Mouse (Mus musculus): ENCODE measurements around the gene Olfr282. TPM values are rescaled to one million over a fixed set of nuclear protein-coding genes. Genes with fewer than 3 reads are reported as not detected.
"Not testable (repeated sequence)": the region's sequence is repeated elsewhere in the genome, so short reads cannot be mapped to it uniquely, and the experiment has no call there.

Gene Olfr282
- polyA plus RNA-seq (2012; fragmentation: generic; extraction: Trizol) = not detected

GRCm38 (mm10) chr15:98430925-98431324 is at the start of gene Olfr282:
Gene Olfr282, plus strand, starts transcription at chr15:98431225.
- not testable (repeated sequence) for H3K79me2 ChIP-seq (ENCODE audit: control insufficient read depth, insufficient read depth); H3ac ChIP-seq (ENCODE audit: control insufficient read depth, insufficient read length); H3K4me3 ChIP-seq; H3K4me2 ChIP-seq (ENCODE audit: low read depth); H3K36me3 ChIP-seq (ENCODE audit: control insufficient read depth, insufficient read depth)
- peaks cover 19% of the 10 kb centered on the region for H3K27me3 ChIP-seq (ENCODE audit: control insufficient read depth, insufficient read depth, insufficient read length)

DNA sequence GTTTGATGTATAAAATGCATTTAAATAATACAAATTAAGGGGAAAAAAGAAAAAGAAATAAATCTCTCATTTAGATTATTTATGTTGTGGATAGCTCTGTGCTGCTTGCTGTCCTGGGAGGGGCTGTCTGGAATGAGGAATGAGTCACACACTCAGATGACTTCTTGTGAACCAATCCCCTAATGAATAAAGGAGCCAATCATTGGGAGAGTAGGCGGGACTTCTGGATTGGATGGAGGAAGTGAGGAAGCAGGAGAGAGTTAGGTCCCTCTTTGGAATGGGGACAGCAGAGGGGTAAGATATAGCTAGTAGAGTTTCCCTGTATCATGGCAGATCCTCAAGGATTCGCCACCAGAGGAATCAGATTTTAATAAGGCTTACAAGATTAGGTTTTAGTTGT is 43.4 kb upstream of the Olfr282 start:
- Histone ChIP-seq H3ac (ENCODE audit: control insufficient read depth, insufficient read length) (no peak overlapping the region), H3K79me2 (ENCODE audit: control insufficient read depth, insufficient read depth) (no peaks in the 10 kb centered on the region), H3K36me3 (ENCODE audit: control insufficient read depth, insufficient read depth) (no peaks in the 10 kb centered on the region), H3K4me3 (no peak overlapping the region), H3K4me2 (ENCODE audit: low read depth) (peak overlapping the region; percentile 31), H3K27me3 (ENCODE audit: control insufficient read depth, insufficient read depth, insufficient read length) (peaks cover 8% of the 10 kb centered on the region)
- TF ChIP-seq MAX (IDR thresholded peaks at IDR 0.05; ENCODE audit: low read depth) (no peak), TCF3 (IDR thresholded peaks at IDR 0.05; ENCODE audit: insufficient read length, low read depth) (no peak), TCF12 (IDR thresholded peaks at IDR 0.05; ENCODE audit: insufficient read depth, poor library complexity, severe bottlenecking) (no peak)

DNA sequence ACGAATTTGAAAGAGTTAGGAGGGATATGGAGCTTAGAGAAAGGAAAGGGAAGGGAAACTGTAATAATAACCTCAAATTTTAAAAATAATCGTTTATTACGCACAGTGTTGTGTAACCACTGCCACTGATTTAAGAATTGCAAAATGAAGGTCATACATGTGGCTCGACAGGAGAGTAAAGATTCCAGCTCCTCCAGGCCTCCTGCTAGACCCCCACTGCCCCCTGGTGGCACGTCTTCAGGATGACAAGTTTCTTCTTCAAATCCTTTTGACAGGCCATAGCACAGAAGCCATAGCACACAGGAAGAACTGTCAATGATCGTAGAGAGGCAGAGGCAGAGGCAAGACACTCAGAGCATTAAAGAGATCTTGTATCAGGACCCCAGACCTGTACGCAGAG is 41.2 kb upstream of the Olfr282 start:
- no peak overlapping the region for H3ac ChIP-seq (ENCODE audit: control insufficient read depth, insufficient read length)
- no peaks in the 10 kb centered on the region for H3K27me3 ChIP-seq (ENCODE audit: control insufficient read depth, insufficient read depth, insufficient read length)
- no peak for TF ChIP-seq TCF12 (IDR thresholded peaks at IDR 0.05; ENCODE audit: insufficient read depth, poor library complexity, severe bottlenecking)
- H3K4me2 ChIP-seq (ENCODE audit: low read depth) = peak overlapping the region; percentile 30
- no peaks in the 10 kb centered on the region for H3K79me2 ChIP-seq (ENCODE audit: control insufficient read depth, insufficient read depth)
- H3K4me3 ChIP-seq = no peak overlapping the region
- no peaks in the 10 kb centered on the region for H3K36me3 ChIP-seq (ENCODE audit: control insufficient read depth, insufficient read depth)

DNA sequence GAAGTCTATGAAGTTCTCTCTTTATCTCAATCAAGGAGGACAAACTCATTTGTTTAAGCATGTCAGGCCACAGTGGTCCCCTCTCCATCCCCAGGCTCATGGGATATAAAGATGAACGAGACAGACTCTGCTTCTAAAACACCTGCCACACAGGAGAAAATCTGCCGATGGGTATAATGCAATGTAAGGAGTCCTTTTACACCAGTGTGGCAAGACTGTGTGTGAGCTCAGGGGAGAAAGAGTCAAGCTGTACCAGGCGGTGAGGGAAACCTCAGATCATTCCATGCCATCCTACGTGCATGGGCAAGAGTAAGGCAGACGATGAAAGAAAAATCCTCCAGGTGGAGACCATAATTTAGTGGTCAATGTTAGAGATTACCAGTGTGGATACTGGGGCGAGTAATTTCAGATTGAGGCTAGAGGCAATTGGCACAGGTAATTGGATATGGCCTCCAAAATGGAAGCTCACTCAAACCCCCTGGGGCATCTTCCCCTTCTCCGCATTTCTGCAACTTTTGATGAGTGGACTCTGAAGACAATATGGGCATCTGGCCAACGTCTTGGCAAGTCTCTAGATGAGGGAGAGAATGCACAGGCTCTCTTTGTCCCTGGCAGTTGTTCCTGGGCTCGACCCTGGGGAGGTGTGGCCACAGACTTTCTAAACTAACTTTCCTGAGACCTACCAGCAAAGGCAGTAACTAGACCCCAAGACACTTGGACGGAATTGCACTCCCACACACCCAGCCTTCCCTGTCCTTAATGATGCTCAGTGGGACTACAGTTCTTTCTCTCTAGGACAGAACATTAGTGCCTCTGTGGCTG is 39.7 kb upstream of the Olfr282 start:
- no peak overlapping the region for H3ac ChIP-seq (ENCODE audit: control insufficient read depth, insufficient read length)
- H3K36me3 ChIP-seq (ENCODE audit: control insufficient read depth, insufficient read depth) = no peaks in the 10 kb centered on the region
- no peak overlapping the region for H3K4me2 ChIP-seq (ENCODE audit: low read depth)
- TF ChIP-seq MYOD1 (IDR thresholded peaks at IDR 0.05; ENCODE audit: control insufficient read depth in 1 of 3, insufficient read length in 2 of 3, low read depth in 2 of 3) (no peak), POLR2A (IDR thresholded peaks at IDR 0.05; ENCODE audit: insufficient read length, low read depth) (no peak), MYOG (IDR thresholded peaks at IDR 0.05; ENCODE audit: control insufficient read depth in 1 of 3, insufficient read depth in 1 of 3, insufficient read length in 2 of 3, low read depth in 2 of 3) (no peak), SRF (IDR thresholded peaks at IDR 0.05; ENCODE audit: control insufficient read depth, insufficient read length, low read depth) (no peak), MAX (IDR thresholded peaks at IDR 0.05; ENCODE audit: low read depth) (no peak), REST (IDR thresholded peaks at IDR 0.05; ENCODE audit: insufficient read depth, insufficient read length) (no peak), E2F4 (IDR thresholded peaks at IDR 0.05; ENCODE audit: insufficient read depth) (no peak), TCF3 (IDR thresholded peaks at IDR 0.05; ENCODE audit: insufficient read length, low read depth) (no peak), USF1 (IDR thresholded peaks at IDR 0.05; ENCODE audit: low read depth) (no peak), TCF12 (IDR thresholded peaks at IDR 0.05; ENCODE audit: insufficient read depth, poor library complexity, severe bottlenecking) (no peak), POLR2AphosphoS2 (IDR thresholded peaks at IDR 0.05; ENCODE audit: insufficient read length, low read depth) (no peak), CEBPB (IDR thresholded peaks at IDR 0.05; ENCODE audit: insufficient read depth, poor library complexity, severe bottlenecking) (no peak)
- H3K4me3 ChIP-seq = no peak overlapping the region
- peaks cover 2% of the 10 kb centered on the region for H3K27me3 ChIP-seq (ENCODE audit: control insufficient read depth, insufficient read depth, insufficient read length)
- H3K79me2 ChIP-seq (ENCODE audit: control insufficient read depth, insufficient read depth) = no peaks in the 10 kb centered on the region

- H3K4me2 ChIP-seq (ENCODE audit: low read depth) = no peak overlapping the region
- H3ac ChIP-seq (ENCODE audit: control insufficient read depth, insufficient read length) = no peak overlapping the region
- H3K27me3 ChIP-seq (ENCODE audit: control insufficient read depth, insufficient read depth, insufficient read length) = peaks cover 5% of the 10 kb centered on the region
- no peaks in the 10 kb centered on the region for H3K36me3 ChIP-seq (ENCODE audit: control insufficient read depth, insufficient read depth)
- TF ChIP-seq TCF3 (IDR thresholded peaks at IDR 0.05; ENCODE audit: insufficient read length, low read depth) (no peak), MAX (IDR thresholded peaks at IDR 0.05; ENCODE audit: low read depth) (no peak), TCF12 (IDR thresholded peaks at IDR 0.05; ENCODE audit: insufficient read depth, poor library complexity, severe bottlenecking) (no peak), E2F4 (IDR thresholded peaks at IDR 0.05; ENCODE audit: insufficient read depth) (no peak), CEBPB (IDR thresholded peaks at IDR 0.05; ENCODE audit: insufficient read depth, poor library complexity, severe bottlenecking) (no peak), MYOG (IDR thresholded peaks at IDR 0.05; ENCODE audit: control insufficient read depth in 1 of 3, insufficient read depth in 1 of 3, insufficient read length in 2 of 3, low read depth in 2 of 3) (no peak), POLR2AphosphoS2 (IDR thresholded peaks at IDR 0.05; ENCODE audit: insufficient read length, low read depth) (no peak), POLR2A (IDR thresholded peaks at IDR 0.05; ENCODE audit: insufficient read length, low read depth) (no peak), REST (IDR thresholded peaks at IDR 0.05; ENCODE audit: insufficient read depth, insufficient read length) (no peak), MYOD1 (IDR thresholded peaks at IDR 0.05; ENCODE audit: control insufficient read depth in 1 of 3, insufficient read length in 2 of 3, low read depth in 2 of 3) (no peak), SRF (IDR thresholded peaks at IDR 0.05; ENCODE audit: control insufficient read depth, insufficient read length, low read depth) (no peak), USF1 (IDR thresholded peaks at IDR 0.05; ENCODE audit: low read depth) (no peak)
- H3K4me3 ChIP-seq = no peak overlapping the region
- H3K79me2 ChIP-seq (ENCODE audit: control insufficient read depth, insufficient read depth) = no peaks in the 10 kb centered on the region
Measured at GRCm38 (mm10) chr15:98391903-98392187, 39.2 kb upstream of the Olfr282 start.
